Mouse (Mus musculus) stomach, postnatal 0 days (tissue): ENCODE measurements around the gene Smarcd3.

Experiments used
- CTCF ChIP-seq: IDR thresholded peaks from 2 replicates; pipeline ENCODE4 v1.5.1; 2016; ENCODE audit warnings: antibody characterized with exemption, low read depth, mild to moderate bottlenecking, moderate library complexity
- EP300 ChIP-seq: optimal IDR thresholded peaks from 2 replicates; pipeline ENCODE3; 2016; ENCODE audit warnings: antibody characterized with exemption

- TF ChIP-seq CTCF (no peak), EP300 (no peak)
Observed at GRCm38 (mm10) chr5:24635526-24636141, 11.4 kb upstream of the Smarcd3 start.
